Mouse (Mus musculus) leukemia stem cell, adult 10-12 weeks (primary cell): ENCODE measurements around the gene Ccr8. TPM values are rescaled to one million over a fixed set of nuclear protein-coding genes. Genes with fewer than 3 reads are reported as not detected.

ENCODE experiments used
- polyA plus RNA-seq: library from polyadenylated mRNA; stranded (reverse); fragments of >175 nt; gene quantifications from 2 replicates; pipeline ENCODE4 v1.2.3, GENCODE M21; 2012; ENCODE audit warnings: low replicate concordance

The Ccr8 gene
- not detected in 2 replicates for polyA plus RNA-seq

DNA sequence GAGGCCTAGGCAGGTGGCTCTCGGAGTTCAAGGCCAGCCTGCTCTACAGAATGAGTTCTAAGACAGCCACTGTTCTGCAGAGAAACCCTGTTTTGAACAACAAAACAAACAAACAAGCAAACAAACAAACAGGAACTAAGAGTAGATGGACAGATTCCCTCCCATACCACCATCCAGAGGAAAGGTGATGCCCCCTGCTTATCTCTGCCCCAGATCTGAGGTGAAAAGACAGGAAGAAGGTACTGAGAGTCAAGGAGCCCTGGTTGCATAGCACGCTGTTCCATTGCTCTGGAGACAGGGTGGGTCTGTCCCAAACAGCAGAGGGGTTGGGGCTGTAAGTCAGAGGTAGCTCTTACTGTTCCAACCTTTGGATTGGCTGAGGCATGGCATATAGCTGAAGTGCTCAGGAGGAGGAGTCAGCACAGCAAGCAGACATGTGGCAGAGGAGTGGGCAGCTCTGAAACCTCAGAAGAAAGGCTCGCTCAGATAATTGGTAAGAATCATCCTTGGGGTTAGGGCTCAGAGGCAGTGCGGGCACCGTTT is at the start of gene Ccr8:
Gene Ccr8, plus strand, starts transcription at position 419 of the 543 bp plus-strand sequence.

DNA sequence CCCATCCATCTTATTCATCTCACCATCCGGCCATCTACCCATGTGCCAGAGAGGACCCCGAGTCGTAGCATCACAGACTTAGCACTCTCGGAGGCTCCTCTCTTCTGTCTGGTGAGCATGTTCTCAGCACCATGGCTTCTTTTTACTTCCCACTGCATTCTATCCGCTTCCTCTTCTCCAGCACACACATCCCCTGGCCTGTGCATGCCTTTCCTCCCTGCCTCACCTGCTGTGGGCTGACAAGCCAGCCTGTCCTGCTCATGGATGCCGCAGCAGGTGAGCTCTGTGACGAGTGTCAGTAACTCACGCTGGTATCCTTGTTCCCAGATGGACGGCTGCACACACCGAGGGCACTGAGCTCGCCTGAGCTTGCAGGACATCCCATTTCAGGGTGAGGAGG is 22.1 kb upstream of the Ccr8 start, which contains the start of gene Cx3cr1:
Gene Cx3cr1, minus strand, starts transcription at position 101 of the 400 bp plus-strand sequence.

DNA sequence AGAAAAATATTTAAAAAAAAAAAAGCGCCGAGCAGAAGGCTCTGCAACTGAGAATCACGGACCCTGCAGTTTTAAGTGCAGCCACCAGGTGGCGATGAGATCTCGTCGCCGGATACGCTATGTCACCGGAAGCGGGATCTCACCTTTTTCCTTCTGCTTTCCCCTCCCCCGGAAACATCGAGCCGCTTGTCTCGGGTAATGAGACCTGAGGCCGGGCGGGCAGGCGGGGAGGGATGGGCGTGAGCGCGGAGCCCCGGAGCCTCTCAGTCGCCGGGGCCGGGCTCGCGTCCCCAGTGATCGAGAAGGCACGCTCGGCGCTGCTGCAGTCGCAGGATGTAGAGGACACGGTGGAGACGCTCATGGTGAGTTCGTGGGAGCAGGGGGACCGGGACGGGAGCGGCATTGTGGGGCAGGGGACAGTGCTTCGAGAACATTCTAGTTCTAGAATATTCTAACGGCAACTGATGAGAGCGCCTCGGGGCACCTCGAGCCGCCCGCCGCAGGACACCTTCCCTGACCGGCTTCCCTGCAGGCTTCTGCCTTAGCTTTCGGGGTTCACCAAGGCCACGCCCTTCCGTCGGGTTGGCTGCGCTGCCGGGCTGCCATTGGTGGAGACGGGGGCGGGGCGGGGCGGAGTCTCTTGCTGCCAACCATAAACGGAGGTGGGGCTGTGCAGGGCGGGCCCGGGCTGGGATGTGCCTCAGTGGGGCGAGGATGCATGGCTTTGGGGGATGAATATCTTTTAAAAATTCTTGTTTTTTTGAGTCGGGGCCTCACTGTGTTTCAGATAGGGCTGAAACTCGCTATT is 18.5 kb downstream of the Ccr8 start, which contains the start of gene Slc25a38:
Gene Slc25a38, plus strand, starts transcription at position 164 of the 808 bp plus-strand sequence.

DNA sequence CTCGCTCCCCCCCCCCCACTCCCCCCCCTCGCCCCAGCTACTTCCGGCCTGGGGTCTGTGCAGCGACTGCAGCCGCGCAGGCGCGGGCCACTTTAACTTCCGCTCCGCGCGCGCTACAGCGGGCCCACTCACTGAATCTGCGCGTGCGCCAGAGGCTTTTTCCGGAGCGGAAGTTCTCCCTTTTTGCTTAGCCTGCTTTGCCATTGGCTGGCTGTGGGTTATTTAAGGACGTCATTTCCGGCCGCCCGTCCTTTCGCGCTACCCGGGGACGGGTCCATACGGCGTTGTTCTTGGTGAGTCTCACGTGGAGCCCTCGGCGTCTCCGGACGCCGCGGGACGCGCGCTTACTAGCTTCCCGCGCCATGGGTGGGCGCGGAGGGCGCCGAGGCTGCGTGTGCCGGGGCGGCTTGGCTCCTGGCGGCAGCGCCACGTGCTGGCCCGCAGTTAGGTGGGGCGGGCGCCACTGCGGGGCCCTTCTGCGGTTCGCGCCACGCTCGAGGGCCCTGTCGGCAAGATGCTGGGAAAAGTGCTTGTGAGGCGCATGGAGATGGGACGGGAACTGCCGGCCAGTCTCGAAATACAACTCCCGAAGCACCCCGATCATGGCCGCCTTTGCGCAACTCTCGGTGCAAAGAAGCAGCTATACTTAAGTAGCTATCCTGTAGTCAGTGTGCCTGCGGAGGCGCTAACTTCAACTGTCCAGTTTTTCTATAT is 35.8 kb downstream of the Ccr8 start, which contains the start of gene Rpsa:
Gene Rpsa, plus strand, starts transcription at position 152 of the 714 bp plus-strand sequence.

Other genes with a start within 250 kb of the Ccr8 start
- 7.8 and 24.2 TPM in 2 replicates for gene Wdr48, start 197.2 kb upstream of the Ccr8 start, polyA plus RNA-seq
- gene Gorasp1, start 154.5 kb upstream of the Ccr8 start, polyA plus RNA-seq: 28.0 and 32.6 TPM in 2 replicates
- 0.05 TPM in 1 of 2 replicates, not detected in the other for gene Ttc21a, start 154.5 kb upstream of the Ccr8 start, polyA plus RNA-seq
- 14.8 and 27.8 TPM in 2 replicates for gene Csrnp1, start 107.5 kb upstream of the Ccr8 start, polyA plus RNA-seq
- 0.02 TPM in 1 of 2 replicates, not detected in the other for gene Xirp1, start 68.5 kb upstream of the Ccr8 start, polyA plus RNA-seq
- 0.16 and 0.40 TPM in 2 replicates for gene Cx3cr1, start 22.2 kb upstream of the Ccr8 start, polyA plus RNA-seq
- 65.3 and 171 TPM in 2 replicates for gene Slc25a38, start 18.3 kb downstream of the Ccr8 start, polyA plus RNA-seq
- gene Rpsa, start 35.6 kb downstream of the Ccr8 start, polyA plus RNA-seq: 749 and 24,509 TPM in 2 replicates
- gene Mobp, start 57.6 kb downstream of the Ccr8 start, polyA plus RNA-seq: not detected in 2 replicates
- not detected in 2 replicates for gene Myrip, start 209.4 kb downstream of the Ccr8 start, polyA plus RNA-seq